Mouse (Mus musculus): ENCODE measurements around the gene Crebl2.

DNA sequence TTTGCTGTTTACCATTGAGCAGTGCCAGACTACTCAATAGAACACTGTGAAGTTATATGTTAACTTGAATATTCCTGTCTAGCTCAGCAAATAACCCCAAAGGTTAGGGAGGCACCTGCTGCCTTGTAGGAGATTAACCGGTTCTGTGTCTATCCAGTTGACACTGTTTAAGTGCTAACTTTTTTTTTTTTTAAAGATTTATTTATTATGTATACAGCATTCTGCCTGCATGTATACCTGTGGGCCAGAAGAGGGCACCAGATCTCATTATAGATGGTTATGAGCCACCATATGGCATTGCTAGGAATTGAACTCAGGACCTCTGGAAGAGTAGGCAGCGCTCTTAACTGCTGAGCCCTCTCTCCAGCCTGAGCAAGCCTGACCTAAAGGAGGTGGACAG, 43.1 kb downstream of the Crebl2 start:
- TF ChIP-seq POLR2A (IDR thresholded peaks at IDR 0.05; ENCODE audit: borderline replicate concordance, low read depth, low read length) (no peak), CTCF (IDR thresholded peaks at IDR 0.05; ENCODE audit: low read depth, low read length) (0 out of 2 replicates have a peak, but pooled peaks have one; percentile 16)
